Mouse (Mus musculus): ENCODE measurements around the gene Gm5592. TPM values are rescaled to one million over a fixed set of nuclear protein-coding genes. Genes with fewer than 3 reads are reported as not detected.
"Not testable (repeated sequence)": the region's sequence is repeated elsewhere in the genome, so short reads cannot be mapped to it uniquely, and the experiment has no call there.

The Gm5592 gene
- not detected for total RNA-seq (2021)
- long read RNA-seq, experiment 1 = 0 reads
- long read RNA-seq, experiment 2 = 0 reads

DNA sequence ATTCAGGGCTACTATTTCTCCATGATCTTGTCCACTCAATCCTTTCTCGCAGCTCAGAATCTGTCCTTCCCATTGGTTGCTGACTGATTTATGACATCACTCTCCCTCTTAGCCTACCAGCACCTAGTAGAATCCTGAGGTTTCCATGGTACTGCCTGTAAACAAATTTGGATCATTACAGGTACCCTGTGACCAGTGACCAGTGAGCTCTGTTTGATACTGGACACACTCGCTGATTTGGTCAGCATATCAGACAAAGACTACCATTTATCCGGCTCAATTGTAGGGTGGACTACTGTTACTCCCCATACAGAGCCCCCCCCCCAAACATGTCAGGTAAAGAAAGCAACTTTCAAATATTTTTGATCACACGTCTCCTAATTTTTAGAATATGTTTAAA, at the start of gene Gm5592:
TSS of gene Gm5592 (plus strand) at position 301 of the 400 bp plus-strand sequence.
- DNase-seq = not testable (repeated sequence)

DNA sequence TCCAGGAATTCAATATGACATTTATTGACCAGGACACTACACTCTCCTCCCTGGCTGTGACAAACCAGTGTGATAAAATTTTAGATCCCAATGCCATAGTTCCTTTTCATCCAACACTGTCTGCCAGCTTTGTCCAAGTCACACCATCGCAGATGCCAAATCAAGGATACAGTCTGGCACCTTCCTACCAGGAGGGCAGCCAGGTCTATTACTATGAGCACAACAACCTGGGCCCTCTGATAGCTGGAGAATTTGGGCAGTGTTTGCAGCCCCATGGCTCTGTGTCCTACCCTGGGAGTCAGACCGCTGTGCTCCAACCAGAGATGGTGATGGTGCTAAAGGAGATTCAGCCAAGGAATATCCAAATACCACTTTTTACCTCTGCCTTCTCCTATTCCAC, 2.2 kb downstream of the Gm5592 start:
- not testable (repeated sequence) for DNase-seq

DNA sequence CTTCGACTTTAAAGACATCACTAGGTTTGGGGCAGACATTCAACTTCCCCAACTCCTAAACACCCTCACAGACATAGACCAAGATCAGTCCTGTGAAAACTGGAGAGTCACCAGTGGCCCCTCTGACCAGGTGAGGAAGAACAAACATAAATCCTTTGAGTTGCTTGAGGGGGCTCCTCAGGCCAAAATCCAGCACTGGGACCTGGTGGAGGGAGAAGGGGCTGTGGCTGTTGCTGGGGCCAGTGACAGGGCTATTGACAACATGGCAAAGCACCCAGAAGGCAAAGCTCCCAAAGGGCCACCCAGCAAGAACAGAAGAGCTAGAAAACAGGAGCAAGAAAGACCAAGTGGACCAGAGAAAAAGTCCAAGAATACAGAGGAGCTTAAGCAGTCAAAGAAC, 4.2 kb downstream of the Gm5592 start:
- DNase-seq = not testable (repeated sequence)

DNA sequence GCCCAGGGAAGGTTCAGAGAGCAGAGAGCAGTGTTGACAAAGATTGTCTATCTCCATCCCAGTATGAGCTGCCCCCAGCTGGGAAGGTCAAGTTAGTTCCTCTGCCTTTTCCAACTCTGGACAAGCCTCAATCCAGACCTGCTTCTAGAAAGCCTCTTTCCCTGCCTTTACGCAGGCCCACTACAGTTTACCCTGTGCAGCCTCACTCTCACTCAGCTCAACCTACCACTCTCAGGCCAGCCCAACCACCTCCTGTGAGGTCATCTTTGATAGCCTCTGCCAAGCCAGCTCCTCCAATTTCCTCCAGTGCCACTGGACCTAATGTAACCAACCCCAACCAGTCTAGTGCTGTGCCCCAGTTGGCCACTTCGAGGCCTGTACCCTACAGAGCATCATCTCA, 4.9 kb downstream of the Gm5592 start:
- DNase-seq = not testable (repeated sequence)

DNA sequence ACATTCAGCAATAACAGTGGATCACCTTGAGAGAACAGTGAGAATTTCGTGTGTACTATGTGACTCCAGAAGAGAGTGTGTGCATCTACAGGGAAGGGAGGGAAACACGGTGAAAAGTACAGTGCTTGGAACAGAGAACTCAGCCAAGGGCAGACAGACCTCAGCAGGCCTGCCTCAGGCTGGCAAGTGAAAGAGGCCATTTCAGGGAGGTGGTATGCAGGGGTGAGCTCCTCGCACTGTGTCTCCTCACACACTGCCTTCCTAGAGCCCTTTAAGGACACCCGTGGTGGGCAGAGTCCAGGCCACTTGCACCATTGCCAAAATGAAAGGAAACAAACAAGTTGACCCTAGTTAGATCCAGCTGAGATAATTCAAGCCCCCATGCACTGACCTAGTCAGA, 40.0 kb downstream of the Gm5592 start:
- DNase-seq = no peak

Other genes with a start within 250 kb of the Gm5592 start
- gene 4930433I11Rik, start 166.3 kb upstream of the Gm5592 start, total RNA-seq (2021) = not detected
- gene Gm4884, start 121.1 kb upstream of the Gm5592 start, total RNA-seq (2021) = not detected
- gene AI987944, start 239.5 kb downstream of the Gm5592 start, total RNA-seq (2021) = 10 to 100 TPM; 10.0 to 10.9 TPM